Mouse (Mus musculus) limb, embryonic 13.5 days (tissue): ENCODE measurements around the gene Cfap20. TPM values are rescaled to one million over a fixed set of nuclear protein-coding genes. Genes with fewer than 3 reads are reported as not detected.
A peak's percentile ranks its signal among the peaks of the same experiment; 100 is the strongest.
"Not testable (repeated sequence)": the region's sequence is repeated elsewhere in the genome, so short reads cannot be mapped to it uniquely, and the experiment has no call there.

Experiments
- ATAC-seq: fragments of 200-750 bp; cut with Nextera tagmentation; 2 replicates; pipeline ENCODE4 v1.8.0; 2017; ENCODE audit warnings: low read depth, moderate number of reproducible peaks, moderate TSS enrichment; ENCODE audit not compliant: low FRiP score
- H3K27ac ChIP-seq: fragments of 300-500 bp; sonication (generic); 2 replicates; pipeline ENCODE4 v1.5.1; 2015; ENCODE audit warnings: inconsistent platforms, mild to moderate bottlenecking, moderate library complexity
- H3K27me3 ChIP-seq: fragments of 300-500 bp; sonication (generic); 2 replicates; pipeline ENCODE4 v1.6.1; 2015; ENCODE audit warnings: mild to moderate bottlenecking, inconsistent platforms
- H3K36me3 ChIP-seq: fragments of 300-500 bp; sonication (generic); 2 replicates; pipeline ENCODE4 v1.6.1; 2015; ENCODE audit warnings: inconsistent platforms, mild to moderate bottlenecking, moderate library complexity
- H3K4me1 ChIP-seq: fragments of 300-500 bp; sonication (generic); 2 replicates; pipeline ENCODE4 v1.6.1; 2015; ENCODE audit warnings: inconsistent platforms
- H3K4me2 ChIP-seq: fragments of 300-500 bp; sonication (generic); replicated peaks from 2 replicates; pipeline ENCODE4 v1.6.1; 2015; ENCODE audit warnings: inconsistent platforms, mild to moderate bottlenecking, moderate library complexity
- H3K4me3 ChIP-seq: fragments of 300-500 bp; sonication (generic); 2 replicates; pipeline ENCODE4 v1.5.1; 2015; ENCODE audit warnings: moderate library complexity, mild to moderate bottlenecking, inconsistent platforms
- H3K9ac ChIP-seq: fragments of 300-500 bp; sonication (generic); 2 replicates; pipeline ENCODE4 v1.6.1; 2015; ENCODE audit warnings: mild to moderate bottlenecking, inconsistent platforms
- H3K9me3 ChIP-seq: fragments of 300-500 bp; sonication (generic); 2 replicates; pipeline ENCODE4 v1.6.1; 2016; ENCODE audit warnings: inconsistent platforms
- WGBS: fragments of 180-500 bp; shearing (Covaris S2); methylation state at CpG from one replicate; pipeline ENCODE4 v1.1.7; 2015; 5-methylcytosine and 5-hydroxymethylcytosine counted together
- polyA plus RNA-seq: library from polyadenylated mRNA; unstranded; fragments of >200 nt; fragmentation: Nextera tagmentation; extraction: Ambion mirVana; gene quantifications from 2 replicates; pipeline ENCODE4 v1.2.1, GENCODE M21; 2015

Gene Cfap20
- polyA plus RNA-seq, 1 experiment from 2014 or later = 154 TPM

DNA sequence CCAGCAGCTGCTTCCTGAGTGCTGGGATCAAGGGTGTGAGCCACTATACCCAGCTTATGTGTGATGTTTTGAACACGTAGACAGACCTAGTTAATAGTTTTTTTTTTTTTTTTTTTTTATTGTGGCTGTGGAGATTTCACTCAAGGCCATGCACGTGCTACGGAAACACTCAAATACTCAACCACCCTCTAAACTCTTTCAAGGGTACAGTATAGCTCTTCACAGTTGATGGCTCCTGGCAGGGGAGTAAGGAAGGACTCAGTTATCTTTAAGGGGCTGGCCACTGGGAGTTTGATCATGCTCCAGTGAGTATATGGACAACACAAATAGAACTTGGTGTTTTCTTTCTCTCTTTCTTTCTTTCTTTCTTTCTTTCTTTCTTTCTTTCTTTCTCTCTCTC is 50.2 kb downstream of the Cfap20 start:
- H3K4me1 ChIP-seq = no peaks in the 10 kb centered on the region
- H3K4me2 ChIP-seq = no peak overlapping the region
- WGBS = 81% methylated on average over 3 of the region's 3 CpGs
- H3K27ac ChIP-seq = no peak overlapping the region
- H3K9me3 ChIP-seq = peaks cover 6% of the 10 kb centered on the region; the same call in 1 of the 2 replicates
- H3K27me3 ChIP-seq = no peaks in the 10 kb centered on the region
- H3K36me3 ChIP-seq = no peaks in the 10 kb centered on the region
- H3K9ac ChIP-seq = no peak overlapping the region
- no peak for ATAC-seq
- H3K4me3 ChIP-seq = no peak overlapping the region

DNA sequence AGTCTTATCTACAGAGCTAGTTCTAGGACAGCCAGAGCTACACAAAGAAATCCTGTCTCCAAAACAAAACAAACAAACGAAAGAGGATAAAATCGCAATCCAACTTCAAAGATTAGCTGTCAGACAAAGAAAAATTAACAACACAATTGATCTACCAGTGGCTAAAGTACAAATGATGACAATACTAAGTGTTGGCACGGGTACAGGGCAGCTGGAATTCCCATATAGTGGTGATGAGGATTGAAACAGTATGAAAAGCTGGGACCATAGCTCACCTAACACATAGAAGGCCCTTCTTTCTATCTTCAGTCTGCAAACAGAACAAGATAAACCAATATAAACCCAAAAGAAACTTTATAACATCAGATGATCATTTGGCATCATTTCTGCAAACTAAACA is 53.1 kb downstream of the Cfap20 start:
- Histone ChIP-seq H3K36me3 (no peaks in the 10 kb centered on the region), H3K9ac (no peak overlapping the region), H3K27me3 (no peaks in the 10 kb centered on the region), H3K4me2 (no peak overlapping the region), H3K4me1 (peaks cover 13% of the 10 kb centered on the region; the same call in 1 of the 2 replicates), H3K9me3 (peaks cover 6% of the 10 kb centered on the region; the same call in 1 of the 2 replicates), H3K4me3 (no peak overlapping the region), H3K27ac (no peak overlapping the region)
- no peak for ATAC-seq
- WGBS = 84% methylated on average over 3 of the region's 3 CpGs

DNA sequence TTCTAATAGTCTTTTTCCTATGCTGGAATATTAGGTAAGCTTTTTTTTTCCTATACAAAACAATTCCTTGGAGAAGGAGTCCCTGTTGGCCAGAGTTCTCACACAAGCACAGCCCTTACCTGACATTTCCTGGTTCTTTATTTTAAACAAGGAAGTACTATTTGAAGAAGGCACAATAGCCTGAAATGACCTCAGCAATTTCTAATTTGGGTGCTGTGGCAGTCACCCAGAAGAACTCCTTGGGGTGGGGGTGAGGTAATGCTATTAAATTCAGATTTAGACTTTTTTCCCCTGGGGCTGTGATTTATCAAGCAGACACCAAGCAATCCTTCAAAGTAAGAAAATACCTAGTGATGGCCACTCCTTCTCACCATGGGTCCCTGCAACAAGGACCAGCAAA is 53.7 kb downstream of the Cfap20 start:
- ATAC-seq = no peak
- no peak overlapping the region for H3K27ac ChIP-seq
- no peak overlapping the region for H3K9ac ChIP-seq
- no peak overlapping the region for H3K4me2 ChIP-seq
- H3K36me3 ChIP-seq = no peaks in the 10 kb centered on the region
- H3K4me1 ChIP-seq = peaks cover 13% of the 10 kb centered on the region; the same call in 1 of the 2 replicates
- H3K4me3 ChIP-seq = no peak overlapping the region
- H3K9me3 ChIP-seq = peaks cover 6% of the 10 kb centered on the region; the same call in 1 of the 2 replicates
- H3K27me3 ChIP-seq = no peaks in the 10 kb centered on the region

DNA sequence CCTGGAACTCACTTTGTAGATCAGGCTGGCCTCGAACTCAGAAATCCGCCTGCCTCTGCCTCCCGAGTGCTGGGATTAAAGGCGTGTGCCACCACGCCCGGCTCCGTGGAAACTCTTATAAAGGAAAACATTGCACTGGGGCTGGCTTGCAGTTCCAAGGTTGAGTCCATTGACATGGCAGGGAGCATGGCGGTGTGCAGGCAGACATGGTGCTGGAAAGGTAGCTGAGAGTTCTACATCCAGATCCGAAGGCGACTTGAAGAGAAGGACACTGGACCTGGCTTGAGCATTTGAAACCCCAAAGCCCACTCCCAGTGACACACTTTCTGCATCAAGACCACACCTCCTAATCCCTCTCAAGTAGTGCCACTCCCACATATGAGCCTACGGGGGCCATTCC is 55.7 kb downstream of the Cfap20 start:
- H3K36me3 ChIP-seq, H3K27ac ChIP-seq, H3K9ac ChIP-seq, H3K27me3 ChIP-seq, H3K4me2 ChIP-seq, ATAC-seq, H3K9me3 ChIP-seq, H3K4me3 ChIP-seq: not testable (repeated sequence)
- 95% methylated on average over 11 of the region's 11 CpGs for WGBS
- peaks cover 13% of the 10 kb centered on the region; the same call in 1 of the 2 replicates for H3K4me1 ChIP-seq

DNA sequence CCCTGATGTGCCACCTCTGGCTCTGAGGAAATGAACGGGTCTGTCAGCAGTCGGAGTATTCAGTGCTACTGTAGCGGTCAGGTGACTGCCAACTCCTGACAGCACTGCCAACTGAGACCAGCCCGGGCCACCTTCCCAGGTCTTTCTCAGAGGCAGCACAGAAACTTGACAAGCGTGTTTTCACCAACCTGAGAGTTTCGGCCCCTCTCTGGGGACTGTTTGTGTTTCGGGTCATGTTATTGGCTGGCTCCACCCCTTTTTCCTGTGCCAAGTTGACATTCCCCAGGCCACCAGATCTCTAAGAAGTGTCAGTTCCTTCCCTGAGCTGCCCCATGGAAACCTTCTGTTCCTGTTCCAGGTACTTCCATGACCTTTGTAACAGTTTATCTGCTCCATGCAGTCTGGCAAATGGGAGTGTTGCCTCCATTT is 56.8 kb downstream of the Cfap20 start:
- Histone ChIP-seq H3K9ac (no peak overlapping the region), H3K27me3 (no peaks in the 10 kb centered on the region), H3K4me2 (peak overlapping the region; percentile 11; the same call in 1 of the 2 replicates), H3K4me3 (no peak overlapping the region), H3K36me3 (no peaks in the 10 kb centered on the region), H3K4me1 (peaks cover 13% of the 10 kb centered on the region; the same call in 1 of the 2 replicates), H3K9me3 (no peaks in the 10 kb centered on the region), H3K27ac (no peak overlapping the region)
- no peak for ATAC-seq
- 19% methylated on average over 7 of the region's 7 CpGs for WGBS

DNA sequence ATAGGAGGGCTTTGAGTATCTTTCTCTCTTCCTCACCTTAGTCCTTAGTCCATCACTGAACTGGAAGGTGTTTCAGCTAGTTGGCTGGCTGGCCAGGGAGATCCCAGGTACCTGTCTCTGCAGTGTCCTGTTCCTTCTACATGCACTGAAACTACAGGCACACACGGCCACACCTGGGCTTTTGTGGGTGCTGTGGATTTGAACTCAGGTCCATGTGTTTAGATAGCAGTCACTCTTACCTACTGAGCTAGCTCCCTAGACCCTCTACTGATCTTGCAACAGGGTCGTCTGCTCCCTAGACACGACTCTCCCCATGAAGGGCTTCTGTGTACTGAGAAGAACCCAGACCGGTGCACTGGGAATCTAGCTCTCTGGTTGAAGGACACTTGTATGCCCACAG is 57.6 kb downstream of the Cfap20 start:
- H3K9ac ChIP-seq = no peak overlapping the region
- no peaks in the 10 kb centered on the region for H3K9me3 ChIP-seq
- peaks cover 6% of the 10 kb centered on the region; the same call in 1 of the 2 replicates for H3K36me3 ChIP-seq
- H3K27me3 ChIP-seq = no peaks in the 10 kb centered on the region
- no peak for ATAC-seq
- no peak overlapping the region for H3K27ac ChIP-seq
- H3K4me1 ChIP-seq = peaks cover 13% of the 10 kb centered on the region; the same call in 1 of the 2 replicates
- no peak overlapping the region for H3K4me3 ChIP-seq
- 77% methylated on average over 4 of the region's 4 CpGs for WGBS
- no peak overlapping the region for H3K4me2 ChIP-seq

DNA sequence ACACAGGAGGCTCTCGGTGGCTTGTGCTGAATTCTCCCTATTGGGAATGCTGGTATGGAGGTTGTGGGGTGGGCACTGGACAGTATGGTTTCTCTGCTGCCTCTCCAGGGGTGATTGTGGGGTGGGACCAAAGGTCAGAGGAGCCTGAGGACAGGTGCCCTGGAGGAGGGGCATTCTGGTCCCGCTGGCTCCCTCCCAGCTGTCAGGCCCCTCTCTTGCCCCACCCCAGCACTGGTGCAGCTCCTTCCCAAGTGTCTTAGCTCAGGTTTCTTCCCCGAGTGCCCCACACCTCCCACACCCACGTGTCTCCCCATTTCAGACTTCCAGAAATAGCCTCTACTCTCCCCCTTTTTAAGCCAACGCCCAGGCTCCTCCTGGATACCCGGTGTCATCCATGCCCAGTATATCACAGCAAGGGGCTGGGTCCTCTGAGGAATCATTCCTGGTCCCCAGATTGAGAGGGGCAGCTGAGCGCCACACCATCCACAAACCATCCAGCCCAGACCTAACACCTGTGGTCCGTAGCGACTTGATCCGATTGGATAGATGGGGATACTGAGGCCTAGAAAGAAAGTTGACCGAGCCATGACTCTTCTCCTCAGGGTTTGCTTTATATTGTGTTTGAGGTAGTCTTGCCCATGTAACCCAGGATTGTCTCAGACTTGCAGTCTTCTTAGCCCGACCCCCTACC is 58.2 kb downstream of the Cfap20 start:
- no peak overlapping the region for H3K27ac ChIP-seq
- no peaks in the 10 kb centered on the region for H3K27me3 ChIP-seq
- no peak overlapping the region for H3K4me2 ChIP-seq
- peaks cover 13% of the 10 kb centered on the region; the same call in 1 of the 2 replicates for H3K4me1 ChIP-seq
- H3K9me3 ChIP-seq = no peaks in the 10 kb centered on the region
- H3K9ac ChIP-seq = no peak overlapping the region
- peaks cover 8% of the 10 kb centered on the region; the same call in 1 of the 2 replicates for H3K36me3 ChIP-seq
- WGBS = 76% methylated on average over 12 of the region's 12 CpGs
- H3K4me3 ChIP-seq = no peak overlapping the region
- ATAC-seq = no peak

DNA sequence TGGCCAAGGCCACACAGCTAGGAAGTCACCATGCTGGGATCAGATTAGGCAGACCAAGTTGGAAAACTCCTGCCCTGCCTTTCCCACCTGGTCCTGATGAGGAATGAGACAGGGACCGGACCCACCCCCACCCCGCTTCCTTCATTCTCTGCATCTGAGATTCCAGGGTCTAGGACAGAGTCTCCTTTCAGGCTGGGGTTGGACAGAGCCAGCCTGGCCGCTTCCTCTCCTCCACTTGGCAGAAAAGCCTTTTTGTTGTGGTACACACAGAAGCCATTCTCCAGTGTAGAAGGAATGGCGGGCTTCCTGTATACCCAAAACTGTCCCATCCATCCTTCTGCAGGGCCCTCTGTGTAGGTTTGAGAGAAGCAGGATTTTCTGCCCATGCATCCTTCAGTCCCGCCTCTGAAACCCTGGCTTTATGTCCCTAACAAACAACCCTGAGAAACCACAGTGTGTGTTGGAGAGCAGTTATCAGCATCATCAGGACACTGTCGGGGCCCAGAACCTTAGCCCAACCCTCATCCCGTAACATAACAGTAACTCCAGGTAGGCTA is 59.2 kb downstream of the Cfap20 start:
- Histone ChIP-seq H3K27me3 (no peaks in the 10 kb centered on the region), H3K9me3 (no peaks in the 10 kb centered on the region), H3K4me1 (peaks cover 13% of the 10 kb centered on the region; the same call in 1 of the 2 replicates), H3K4me2 (no peak overlapping the region), H3K4me3 (no peak overlapping the region), H3K9ac (no peak overlapping the region), H3K27ac (no peak overlapping the region), H3K36me3 (peaks cover 8% of the 10 kb centered on the region; the same call in 1 of the 2 replicates)
- 86% methylated on average over 7 of the region's 7 CpGs for WGBS
- no peak for ATAC-seq

DNA sequence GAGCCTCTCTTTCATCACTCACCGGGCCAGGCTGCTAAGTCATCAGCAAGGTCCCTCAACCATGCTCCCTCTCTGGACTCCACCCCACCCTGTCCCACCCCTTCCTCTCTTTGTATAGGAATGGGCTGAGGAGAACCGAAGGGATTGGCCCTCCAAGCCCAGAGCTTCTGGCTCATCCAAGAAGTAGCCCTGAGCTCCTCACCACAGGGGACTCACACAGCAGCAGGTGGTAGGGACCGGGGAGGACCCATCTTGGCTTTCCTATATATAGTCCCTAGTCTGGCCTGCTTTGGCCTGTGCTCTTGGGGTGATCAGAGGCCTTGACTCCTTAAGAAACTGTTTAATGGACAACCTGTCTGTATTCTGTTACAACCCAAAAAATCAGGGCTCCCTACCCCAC is 60.2 kb downstream of the Cfap20 start:
- Histone ChIP-seq H3K9me3 (no peaks in the 10 kb centered on the region), H3K27me3 (no peaks in the 10 kb centered on the region), H3K27ac (no peak overlapping the region), H3K4me3 (no peak overlapping the region), H3K4me2 (no peak overlapping the region), H3K9ac (no peak overlapping the region), H3K36me3 (peaks cover 8% of the 10 kb centered on the region; the same call in 1 of the 2 replicates), H3K4me1 (peaks cover 22% of the 10 kb centered on the region)
- no peak for ATAC-seq
- 80% methylated on average over 3 of the region's 3 CpGs for WGBS

DNA sequence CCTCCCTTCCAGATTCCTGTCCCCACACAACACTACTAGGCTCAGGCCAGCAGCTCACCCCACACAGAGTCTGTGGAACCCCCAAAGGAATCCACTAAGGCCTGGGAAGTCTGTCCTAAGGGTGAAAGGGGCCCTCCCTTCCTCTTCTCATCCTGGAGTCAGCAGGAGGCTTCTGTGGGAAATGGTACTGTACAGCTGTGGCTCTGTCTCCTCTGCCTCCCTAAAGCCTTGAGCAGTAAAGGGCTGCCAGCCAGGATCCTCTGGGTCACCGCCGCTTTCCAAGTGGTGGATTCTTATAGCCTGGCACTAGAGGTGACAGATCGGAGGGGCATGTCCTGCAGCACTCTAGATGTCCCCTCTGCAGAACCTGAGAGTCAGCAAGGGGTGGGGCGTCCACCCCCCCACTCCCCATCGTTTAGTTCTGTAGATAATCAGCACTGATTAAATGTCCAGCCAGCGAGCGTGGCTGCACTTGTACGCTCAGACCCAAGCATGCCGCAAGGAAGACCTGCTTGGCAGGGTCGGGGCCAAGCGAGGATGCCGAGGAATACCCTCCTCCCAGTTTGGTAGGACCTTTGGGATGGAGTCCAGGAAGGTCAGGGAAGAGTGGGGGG is 61.2 kb downstream of the Cfap20 start:
- 75% methylated on average over 12 of the region's 12 CpGs for WGBS
- no peak for ATAC-seq

More for the DNA sequence above, 61.2 kb downstream of the Cfap20 start:
- Histone ChIP-seq H3K4me3 (no peak overlapping the region), H3K4me1 (peaks cover 30% of the 10 kb centered on the region), H3K9me3 (no peaks in the 10 kb centered on the region), H3K36me3 (peaks cover 8% of the 10 kb centered on the region; the same call in 1 of the 2 replicates), H3K27ac (no peak overlapping the region), H3K27me3 (no peaks in the 10 kb centered on the region), H3K9ac (0 out of 2 replicates have a peak overlapping the region, but pooled peaks have one; percentile 8), H3K4me2 (no peak overlapping the region)
